Mouse (Mus musculus) hindbrain, embryonic 10.5 days (tissue): ENCODE measurements around the gene 2900026A02Rik. TPM values are rescaled to one million over a fixed set of nuclear protein-coding genes. Genes with fewer than 3 reads are reported as not detected.
A peak's percentile ranks its signal among the peaks of the same experiment; 100 is the strongest.

Experiments used
- DNase-seq: peaks from one replicate; pipeline ENCODE4 v3.0.0-alpha.2; 2017; ENCODE audit warnings: low spot score
- H3K27ac ChIP-seq: fragments of 300-500 bp; sonication (generic); 2 replicates; pipeline ENCODE4 v1.5.1; 2016; ENCODE audit warnings: mild to moderate bottlenecking, moderate library complexity
- H3K27me3 ChIP-seq: fragments of 300-500 bp; sonication (generic); 2 replicates; pipeline ENCODE4 v1.6.1; 2016; ENCODE audit warnings: mild to moderate bottlenecking; ENCODE audit not compliant: poor library complexity, insufficient read depth, severe bottlenecking
- H3K36me3 ChIP-seq: fragments of 300-500 bp; sonication (generic); 2 replicates; pipeline ENCODE4 v1.6.1; 2016; ENCODE audit warnings: mild to moderate bottlenecking, moderate library complexity
- H3K4me1 ChIP-seq: fragments of 300-500 bp; sonication (generic); replicated peaks from 2 replicates; pipeline ENCODE4 v1.6.1; 2016; ENCODE audit warnings: mild to moderate bottlenecking
- H3K4me3 ChIP-seq: fragments of 300-500 bp; sonication (generic); 2 replicates; pipeline ENCODE4 v1.5.1; 2016; ENCODE audit warnings: mild to moderate bottlenecking, moderate library complexity
- H3K9me3 ChIP-seq: fragments of 300-500 bp; sonication (generic); 2 replicates; pipeline ENCODE4 v1.6.1; 2016; ENCODE audit warnings: mild to moderate bottlenecking, moderate library complexity
- whole genome bisulfite sequencing: fragments of 180-500 bp; shearing (Covaris S2); methylation state at CpG from one replicate; pipeline ENCODE4 v1.1.7; 2016; 5-methylcytosine and 5-hydroxymethylcytosine counted together
- polyA plus RNA-seq: library from polyadenylated mRNA; unstranded; fragments of >200 nt; fragmentation: Nextera tagmentation; extraction: Ambion mirVana; gene quantifications from 2 replicates; pipeline ENCODE4 v1.2.1, GENCODE M21; 2016

2900026A02Rik gene
- polyA plus RNA-seq, 1 experiment from 2014 or later: 2.1 TPM

- peak overlapping the region; percentile 79 for H3K27ac ChIP-seq
- H3K36me3 ChIP-seq: 0 out of 2 replicates have a peak, but pooled peaks cover 4% of the 10 kb centered on the region
- H3K27me3 ChIP-seq: 0 out of 2 replicates have a peak, but pooled peaks cover 4% of the 10 kb centered on the region
- H3K4me3 ChIP-seq: peak overlapping the region; percentile 11; the same call in 1 of the 2 replicates
- H3K4me1 ChIP-seq: peaks cover 60% of the 10 kb centered on the region
- no peaks in the 10 kb centered on the region for H3K9me3 ChIP-seq
- 40% methylated on average over 11 of the region's 11 CpGs for WGBS
- DNase-seq: no peak
These were observed 55.6 kb downstream of the 2900026A02Rik start for GRCm38 (mm10) chr5:113165481-113165880.

DNA sequence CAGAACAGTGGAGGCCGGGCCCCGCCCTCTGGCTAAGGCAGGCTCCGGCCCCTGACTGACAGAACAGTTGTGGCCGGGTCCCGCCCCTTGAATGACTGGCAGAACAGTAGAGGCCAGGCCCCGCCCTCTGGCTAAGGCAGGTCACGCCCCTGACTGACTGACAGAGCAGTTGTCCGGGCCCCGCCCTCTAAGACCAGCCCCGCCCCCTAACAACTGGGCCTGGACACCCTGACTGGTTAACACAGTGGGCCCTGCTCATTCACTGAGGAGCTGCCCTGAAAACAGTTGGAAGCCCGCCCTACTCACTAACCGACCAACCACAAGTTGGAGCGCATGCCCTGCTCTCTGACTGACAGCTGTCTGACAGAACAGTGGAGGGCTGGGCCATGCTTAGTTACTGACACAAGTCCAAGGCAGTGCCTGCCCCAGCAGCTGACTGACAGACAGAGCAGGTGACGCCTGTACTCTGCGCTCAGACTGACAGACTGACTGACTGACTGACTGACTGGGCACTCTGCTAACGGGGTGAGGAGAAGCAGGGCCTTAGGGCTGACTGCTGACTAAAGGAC lies 56.1 kb downstream of the 2900026A02Rik start:
- WGBS: 4% methylated on average over 16 of the region's 16 CpGs
- no peaks in the 10 kb centered on the region for H3K9me3 ChIP-seq

GRCm38 (mm10) chr5:113164448-113164847 lies 56.6 kb downstream of the 2900026A02Rik start:
- H3K27me3 ChIP-seq: 0 out of 2 replicates have a peak, but pooled peaks cover 4% of the 10 kb centered on the region
- DNase-seq: no peak
- H3K36me3 ChIP-seq: no peaks in the 10 kb centered on the region
- peaks cover 71% of the 10 kb centered on the region for H3K4me1 ChIP-seq
- peak overlapping the region; percentile 21; the same call in 1 of the 2 replicates for H3K4me3 ChIP-seq
- H3K27ac ChIP-seq: peak overlapping the region; percentile 79
- WGBS: 25% methylated on average over 9 of the region's 9 CpGs
- H3K9me3 ChIP-seq: no peaks in the 10 kb centered on the region

More for the DNA sequence above, 56.1 kb downstream of the 2900026A02Rik start:
- Histone ChIP-seq H3K27ac (peak overlapping the region; percentile 79), H3K27me3 (0 out of 2 replicates have a peak, but pooled peaks cover 4% of the 10 kb centered on the region), H3K36me3 (0 out of 2 replicates have a peak, but pooled peaks cover 3% of the 10 kb centered on the region), H3K4me3 (peak overlapping the region; percentile 21), H3K4me1 (peaks cover 66% of the 10 kb centered on the region)
- DNase-seq: peak; percentile 93

DNA sequence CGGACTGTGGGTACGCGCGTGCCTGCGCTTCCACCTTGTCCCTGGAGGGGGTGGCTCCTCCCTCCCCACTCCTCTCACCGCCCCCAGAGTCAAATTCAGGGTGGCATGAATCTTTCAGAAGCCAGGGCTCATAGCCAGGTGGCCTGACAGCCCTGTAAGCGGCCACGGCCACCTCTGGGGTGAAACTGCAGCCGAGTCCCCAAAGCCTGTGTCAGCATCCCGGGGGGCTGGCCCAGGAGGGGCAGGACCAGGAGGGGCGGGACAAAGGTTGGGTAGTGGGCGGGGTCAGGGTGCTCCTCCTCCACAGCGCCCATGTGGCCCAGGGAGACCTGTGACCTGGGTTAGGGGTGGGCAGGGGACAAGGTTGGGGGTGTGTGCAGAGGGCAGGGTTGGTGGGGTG lies 57.9 kb downstream of the 2900026A02Rik start:
- H3K27ac ChIP-seq: peak overlapping the region; percentile 57
- H3K36me3 ChIP-seq: no peaks in the 10 kb centered on the region
- H3K4me3 ChIP-seq: peak overlapping the region; percentile 41
- 5% methylated on average over 13 of the region's 13 CpGs for WGBS
- H3K9me3 ChIP-seq: no peaks in the 10 kb centered on the region
- no peak for DNase-seq
- peaks cover 84% of the 10 kb centered on the region for H3K4me1 ChIP-seq
- H3K27me3 ChIP-seq: 0 out of 2 replicates have a peak, but pooled peaks cover 4% of the 10 kb centered on the region

DNA sequence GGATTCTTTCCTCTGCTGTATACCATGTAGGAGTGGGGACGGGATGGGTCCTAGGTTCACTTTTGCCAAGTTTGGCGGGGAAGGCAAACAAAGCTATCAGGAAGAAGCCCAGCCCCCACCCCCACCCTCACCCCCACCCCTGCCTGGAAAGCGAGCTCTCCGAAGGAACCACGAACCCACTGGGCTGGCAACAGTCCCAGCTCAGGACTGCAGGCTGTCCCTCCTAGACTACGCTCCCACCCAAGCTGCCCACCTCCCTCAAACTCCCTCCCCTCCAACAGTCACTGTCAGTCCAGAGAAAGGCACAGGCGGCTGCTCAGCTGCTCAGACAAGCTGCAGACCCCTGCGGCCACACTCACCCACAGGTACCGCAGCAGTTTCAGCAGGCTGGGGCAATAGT lies 58.3 kb downstream of the 2900026A02Rik start:
- H3K4me1 ChIP-seq: peaks cover 88% of the 10 kb centered on the region
- peak overlapping the region; percentile 41 for H3K4me3 ChIP-seq
- H3K9me3 ChIP-seq: no peaks in the 10 kb centered on the region
- H3K36me3 ChIP-seq: no peaks in the 10 kb centered on the region
- peak overlapping the region; percentile 57 for H3K27ac ChIP-seq
- DNase-seq: no peak
- 25% methylated on average over 9 of the region's 9 CpGs for WGBS
- 0 out of 2 replicates have a peak, but pooled peaks cover 4% of the 10 kb centered on the region for H3K27me3 ChIP-seq

- H3K9me3 ChIP-seq: no peaks in the 10 kb centered on the region
- no peak for DNase-seq
- H3K4me3 ChIP-seq: no peak overlapping the region
- H3K36me3 ChIP-seq: no peaks in the 10 kb centered on the region
- 0 out of 2 replicates have a peak, but pooled peaks cover 4% of the 10 kb centered on the region for H3K27me3 ChIP-seq
- 93% methylated on average over 6 of the region's 6 CpGs for WGBS
- H3K4me1 ChIP-seq: peaks cover 92% of the 10 kb centered on the region
- H3K27ac ChIP-seq: 0 out of 2 replicates have a peak overlapping the region, but pooled peaks have one; percentile 65
These were observed 59.5 kb downstream of the 2900026A02Rik start for GRCm38 (mm10) chr5:113161576-113161975.

- H3K27me3 ChIP-seq: 0 out of 2 replicates have a peak, but pooled peaks cover 4% of the 10 kb centered on the region
- DNase-seq: no peak
- peak overlapping the region; percentile 65 for H3K27ac ChIP-seq
- 72% methylated on average over 10 of the region's 10 CpGs for WGBS
- no peaks in the 10 kb centered on the region for H3K9me3 ChIP-seq
- H3K36me3 ChIP-seq: no peaks in the 10 kb centered on the region
- H3K4me3 ChIP-seq: no peak overlapping the region
- H3K4me1 ChIP-seq: peaks cover 84% of the 10 kb centered on the region
These were observed 60.7 kb downstream of the 2900026A02Rik start for GRCm38 (mm10) chr5:113160320-113160719.

- Histone ChIP-seq H3K9me3 (no peaks in the 10 kb centered on the region), H3K36me3 (no peaks in the 10 kb centered on the region), H3K4me3 (no peak overlapping the region), H3K4me1 (peaks cover 84% of the 10 kb centered on the region), H3K27ac (peak overlapping the region; percentile 65), H3K27me3 (0 out of 2 replicates have a peak, but pooled peaks cover 4% of the 10 kb centered on the region)
- WGBS: 49% methylated on average over 8 of the region's 8 CpGs
- DNase-seq: peak; percentile 47
These were observed 62.2 kb downstream of the 2900026A02Rik start for GRCm38 (mm10) chr5:113158759-113159355.

GRCm38 (mm10) chr5:113157588-113157987 lies 63.4 kb downstream of the 2900026A02Rik start:
- Histone ChIP-seq H3K4me1 (peaks cover 84% of the 10 kb centered on the region), H3K27ac (peak overlapping the region; percentile 65), H3K36me3 (no peaks in the 10 kb centered on the region), H3K9me3 (no peaks in the 10 kb centered on the region), H3K4me3 (no peak overlapping the region), H3K27me3 (no peaks in the 10 kb centered on the region)
- WGBS: 63% methylated on average over 10 of the region's 10 CpGs
- DNase-seq: no peak

DNA sequence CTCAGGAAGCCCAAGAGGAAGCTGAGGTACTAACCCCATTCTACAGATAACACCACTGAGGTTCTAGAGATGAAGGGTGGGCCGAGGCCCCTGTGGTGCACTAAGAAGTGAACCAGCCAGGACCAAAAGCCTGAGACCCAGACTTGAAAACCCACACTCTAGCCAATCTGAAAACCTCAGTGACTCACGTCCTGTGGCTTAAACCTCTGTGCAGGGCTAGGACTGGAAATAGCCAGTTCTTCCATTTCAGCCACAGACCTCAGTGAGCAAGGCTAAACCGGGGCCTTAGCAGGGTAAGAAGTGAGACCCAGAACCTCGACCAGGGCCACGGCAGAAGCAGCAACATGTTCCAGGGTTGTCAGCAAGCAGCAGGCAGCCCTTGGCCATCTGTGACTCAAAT lies 64.0 kb downstream of the 2900026A02Rik start:
- no peak for DNase-seq
- Histone ChIP-seq H3K4me1 (peaks cover 87% of the 10 kb centered on the region), H3K27me3 (no peaks in the 10 kb centered on the region), H3K27ac (peak overlapping the region; percentile 65; the same call in 1 of the 2 replicates), H3K36me3 (no peaks in the 10 kb centered on the region), H3K4me3 (no peak overlapping the region), H3K9me3 (no peaks in the 10 kb centered on the region)
- WGBS: 80% methylated on average over 5 of the region's 5 CpGs

- H3K36me3 ChIP-seq: no peaks in the 10 kb centered on the region
- no peak overlapping the region for H3K27ac ChIP-seq
- no peaks in the 10 kb centered on the region for H3K27me3 ChIP-seq
- peak; percentile 85 for DNase-seq
- no peaks in the 10 kb centered on the region for H3K9me3 ChIP-seq
- peaks cover 83% of the 10 kb centered on the region for H3K4me1 ChIP-seq
- WGBS: 5% methylated on average over 8 of the region's 8 CpGs
- no peak overlapping the region for H3K4me3 ChIP-seq
These were observed 65.9 kb downstream of the 2900026A02Rik start for GRCm38 (mm10) chr5:113155133-113155532.

- peak overlapping the region; percentile 83; the same call in 1 of the 2 replicates for H3K27ac ChIP-seq
- H3K4me3 ChIP-seq: no peak overlapping the region
- peaks cover 80% of the 10 kb centered on the region for H3K4me1 ChIP-seq
- WGBS: 77% methylated on average over 5 of the region's 5 CpGs
- H3K36me3 ChIP-seq: no peaks in the 10 kb centered on the region
- H3K27me3 ChIP-seq: no peaks in the 10 kb centered on the region
- no peaks in the 10 kb centered on the region for H3K9me3 ChIP-seq
- no peak for DNase-seq
These were observed 66.6 kb downstream of the 2900026A02Rik start for GRCm38 (mm10) chr5:113154441-113154840.

GRCm38 (mm10) chr5:113153508-113153830 lies 67.6 kb downstream of the 2900026A02Rik start:
- 83% methylated on average over 5 of the region's 5 CpGs for WGBS
- H3K4me1 ChIP-seq: peaks cover 80% of the 10 kb centered on the region
- no peak for DNase-seq
- no peaks in the 10 kb centered on the region for H3K36me3 ChIP-seq
- H3K27ac ChIP-seq: peak overlapping the region; percentile 83
- no peak overlapping the region for H3K4me3 ChIP-seq
- H3K27me3 ChIP-seq: no peaks in the 10 kb centered on the region
- no peaks in the 10 kb centered on the region for H3K9me3 ChIP-seq
